In genomic region chr7:84088971-84089370, GRCm38 (mm10) we compare ENCODE assay signal across 8 mouse cellular contexts. TPM values are rescaled to one million over a fixed set of nuclear protein-coding genes. Genes with fewer than 3 reads are reported as not detected.
DNase-seq lines count a peak whose midpoint lies in the region; TF ChIP-seq lines count a peak whose summit lies in the region.
"Had no signal": no experiment of that assay in that cellular context is flagged by ENCODE, and none has a peak within 500 bp of the region (broad histone marks: within the 10 kb centered on the region; RNA-seq: fewer than 3 reads in every experiment).

No protein-coding gene starts in this region.

- no peaks in the 10 kb centered on the region for H3K9me3 ChIP-seq in CH12.LX (replicated peaks; ENCODE audit: low read length)
- H3K9me3 ChIP-seq: liver, embryonic 15.5 days had no signal

- TF ChIP-seq POLR2A in CH12.LX (IDR thresholded peaks at IDR 0.05; ENCODE audit: low read depth, low read length), result no peak
- no peak for TF ChIP-seq POLR2A in brain, embryonic 14.5 days (IDR thresholded peaks at IDR 0.05; ENCODE audit: borderline replicate concordance, extremely low read depth, insufficient read depth, insufficient read length, poor library complexity, severe bottlenecking)
- no peak for TF ChIP-seq POLR2A in spleen, adult 2 months (IDR thresholded peaks at IDR 0.05; ENCODE audit: low read depth, low read length)

- peaks cover 23% of the 10 kb centered on the region for H3K27me3 ChIP-seq in CH12.LX (replicated peaks)
- peaks cover 7% of the 10 kb centered on the region for H3K27me3 ChIP-seq in spleen, adult 2 months (ENCODE audit: control insufficient read depth, insufficient read depth, low read length)

- 3% methylated on average over 4 of the region's 4 CpGs for WGBS in spleen, adult 2 months

- TF ChIP-seq CTCF in CH12.LX (conservative IDR thresholded peaks at IDR 0.05 in 1 of 2, IDR thresholded peaks at IDR 0.05 in 1 of 2; ENCODE audit: low read depth in 2 of 2, low read length in 2 of 2), result peak; percentile 72 to 94
- TF ChIP-seq CTCF in brain, embryonic 14.5 days (IDR thresholded peaks at IDR 0.05; ENCODE audit: borderline replicate concordance, extremely low read depth, insufficient read depth, insufficient read length), result peak; percentile 71
- peak; percentile 79; the same call in 1 of the 2 replicates for TF ChIP-seq CTCF in spleen, adult 2 months (IDR thresholded peaks at IDR 0.05; ENCODE audit: extremely low read depth, insufficient read depth, insufficient read length, insufficient replicate concordance)

- in situ Hi-C loops in CH12.LX (cut with MboI; ENCODE audit: low pct_ligation_motif_present, low pct_unique_long_range_greater_than_20kb, low sequenced_read_pairs), result loop anchor here (5.0 to 10.0 kb wide), 2 partner anchors 174 to 188 kb away; no protein-coding TSS in a partner anchor

- H3K4me3 ChIP-seq in CH12.LX (replicated peaks in 1 of 3; ENCODE audit: low read depth in 2 of 3, low read length in 2 of 3, poor library complexity in 1 of 3), result no peak overlapping the region
- no peak overlapping the region for H3K4me3 ChIP-seq in spleen, adult 2 months (ENCODE audit: extremely low read depth, insufficient read depth, insufficient read length)
- H3K4me3 ChIP-seq: liver, embryonic 15.5 days had no signal

- H3K27ac ChIP-seq in CH12.LX (ENCODE audit: insufficient read depth, low read depth), result no peak overlapping the region
- H3K27ac ChIP-seq in spleen, adult 2 months (ENCODE audit: insufficient read depth, low read length), result no peak overlapping the region
- H3K27ac ChIP-seq: liver, embryonic 15.5 days had no signal

- peaks cover 2 to 17% of the 10 kb centered on the region in 2 experiments; a peak in 3 of 4 replicates for H3K4me1 ChIP-seq in CH12.LX (ENCODE audit: control insufficient read depth in 1 of 2, insufficient read depth in 2 of 2)
- H3K4me1 ChIP-seq in spleen, adult 2 months (ENCODE audit: control insufficient read depth, insufficient read depth, insufficient read length), result no peaks in the 10 kb centered on the region

- TF ChIP-seq RAD21 in CH12.LX (IDR thresholded peaks at IDR 0.05; ENCODE audit: low read depth, low read length), result peak; percentile 94

- no peak overlapping the region for H3K4me2 ChIP-seq in CH12.LX (ENCODE audit: insufficient read depth, low read depth, poor library complexity, severe bottlenecking)
- H3K4me2 ChIP-seq: liver, embryonic 15.5 days had no signal

- H3K9ac ChIP-seq in CH12.LX (ENCODE audit: insufficient read depth, low read depth), result no peak overlapping the region
- H3K9ac ChIP-seq: liver, embryonic 15.5 days had no signal

- dilution Hi-C loops in CH12.LX (cut with MboI; ENCODE audit: extremely low pct_ligation_motif_present, extremely low pct_unique_long_range_greater_than_20kb, low sequenced_read_pairs), result no loop called here

- no peaks in the 10 kb centered on the region for H3K36me3 ChIP-seq in CH12.LX (replicated peaks in 1 of 2; ENCODE audit: control insufficient read depth in 1 of 2, insufficient read depth in 1 of 2, low read length in 1 of 2)
- H3K36me3 ChIP-seq in spleen, adult 2 months (ENCODE audit: control insufficient read depth, insufficient read depth, low read length), result no peaks in the 10 kb centered on the region
- H3K36me3 ChIP-seq: liver, embryonic 15.5 days had no signal

- no peaks in the 10 kb centered on the region for H3K79me2 ChIP-seq in CH12.LX (replicated peaks; ENCODE audit: control insufficient read depth, extremely low read depth, insufficient read depth, poor library complexity, severe bottlenecking)

- peak; percentile 74 to 79 for DNase-seq in B cell, adult 2 months
- peak; percentile 86 for DNase-seq in CH12.LX (ENCODE audit: extremely low read depth)
- peak; percentile 70 for DNase-seq in brain, embryonic 14.5 days (ENCODE audit: low read depth)
- DNase-seq in frontal cortex, postnatal 36 days (ENCODE audit: low spot score in 2 of 2), result peak; percentile 62 to 71
- peak; percentile 77 for DNase-seq in layer of hippocampus, adult 11-12 months (ENCODE audit: low spot score)
- DNase-seq in lung, postnatal 14 days, result peak; percentile 90
- peak; percentile 37 to 61 for DNase-seq in spleen, adult 2 months (ENCODE audit: low read depth in 1 of 2, low spot score in 2 of 2)

- no peak for TF ChIP-seq EP300 in CH12.LX (IDR thresholded peaks at IDR 0.05; ENCODE audit: low read length)

TF ChIP-seq in CH12.LX, 34 proteins besides CTCF, POLR2A, EP300 and RAD21:
- TF ChIP-seq MXI1 (IDR thresholded peaks at IDR 0.05; ENCODE audit: low read depth, low read length), result no peak
- no peak for TF ChIP-seq KAT2A (IDR thresholded peaks at IDR 0.05; ENCODE audit: insufficient replicate concordance, low read length)
- no peak for TF ChIP-seq ZKSCAN1 (IDR thresholded peaks at IDR 0.05; ENCODE audit: borderline replicate concordance, low read depth, low read length)
- TF ChIP-seq ZMIZ1 (IDR thresholded peaks at IDR 0.05; ENCODE audit: low read depth, low read length), result no peak
- TF ChIP-seq TCF12 (IDR thresholded peaks at IDR 0.05; ENCODE audit: low read depth, low read length), result no peak
- no peak for TF ChIP-seq E2F4 (IDR thresholded peaks at IDR 0.05; ENCODE audit: insufficient replicate concordance, low read depth, low read length)
- no peak for TF ChIP-seq ELF1 (IDR thresholded peaks at IDR 0.05; ENCODE audit: low read depth, low read length)
- TF ChIP-seq SIN3A (IDR thresholded peaks at IDR 0.05; ENCODE audit: low read length), result no peak
- TF ChIP-seq HCFC1 (IDR thresholded peaks at IDR 0.05; ENCODE audit: low read depth, low read length), result no peak
- no peak for TF ChIP-seq JUND (conservative IDR thresholded peaks at IDR 0.05; ENCODE audit: low read depth, low read length)
- no peak for TF ChIP-seq MEF2A (IDR thresholded peaks at IDR 0.05; ENCODE audit: borderline replicate concordance, low read depth, low read length)
- no peak for TF ChIP-seq PAX5 (IDR thresholded peaks at IDR 0.05; ENCODE audit: low read length)
- no peak for TF ChIP-seq ETS1 (conservative IDR thresholded peaks at IDR 0.05; ENCODE audit: low read depth, low read length)
- peak; percentile 98 for TF ChIP-seq SMC3 (IDR thresholded peaks at IDR 0.05; ENCODE audit: low read depth, low read length)
- no peak for TF ChIP-seq RCOR1 (conservative IDR thresholded peaks at IDR 0.05; ENCODE audit: low read depth, low read length)
- no peak for TF ChIP-seq UBTF (IDR thresholded peaks at IDR 0.05; ENCODE audit: low read depth, low read length)
- no peak for TF ChIP-seq BHLHE40 (IDR thresholded peaks at IDR 0.05; ENCODE audit: low read depth, low read length)
- peak; percentile 42; the same call in 1 of the 2 replicates for TF ChIP-seq IRF4 (IDR thresholded peaks at IDR 0.05; ENCODE audit: low read depth, low read length)
- peak; percentile 93 for TF ChIP-seq ZC3H11A (IDR thresholded peaks at IDR 0.05; ENCODE audit: low read depth, low read length)
- no peak for TF ChIP-seq MAZ (IDR thresholded peaks at IDR 0.05; ENCODE audit: low read depth, low read length)
- no peak for TF ChIP-seq TBP (conservative IDR thresholded peaks at IDR 0.05; ENCODE audit: low read depth, low read length)
- TF ChIP-seq NRF1 (IDR thresholded peaks at IDR 0.05; ENCODE audit: low read depth, low read length), result no peak
- no peak for TF ChIP-seq POLR2AphosphoS2 (IDR thresholded peaks at IDR 0.05; ENCODE audit: low read depth, low read length)
- TF ChIP-seq CHD1 (IDR thresholded peaks at IDR 0.05; ENCODE audit: low read depth, low read length), result no peak
- TF ChIP-seq MYC (IDR thresholded peaks at IDR 0.05; ENCODE audit: low read depth, low read length), result no peak
- TF ChIP-seq CHD2 (IDR thresholded peaks at IDR 0.05; ENCODE audit: low read length), result no peak
- no peak for TF ChIP-seq GABPA (IDR thresholded peaks at IDR 0.05; ENCODE audit: insufficient replicate concordance, low read depth, low read length)
- no peak for TF ChIP-seq MAX (IDR thresholded peaks at IDR 0.05; ENCODE audit: low read length)
- 0 out of 2 replicates have a peak, but pooled peaks have one; percentile 6 for TF ChIP-seq MAFK (IDR thresholded peaks at IDR 0.05; ENCODE audit: insufficient replicate concordance, low read length)
- no peak for TF ChIP-seq USF1 (IDR thresholded peaks at IDR 0.05; ENCODE audit: low read depth, low read length)
- TF ChIP-seq JUN (IDR thresholded peaks at IDR 0.05; ENCODE audit: insufficient read depth, low read depth, low read length), result no peak
- peak; percentile 45; the same call in 1 of the 2 replicates for TF ChIP-seq NELFE (IDR thresholded peaks at IDR 0.05; ENCODE audit: low read depth, low read length)
- no peak for TF ChIP-seq ZNF384 (IDR thresholded peaks at IDR 0.05; ENCODE audit: low read depth, low read length)

RNA-seq across cellular contexts. Expression of gene Cemip, which starts 2.7 kb away (rescaled TPM):
- total RNA-seq in CH12.LX (2012; rRNA removed) (under 0.01 and 0.04 TPM in 2 replicates), CH12.LX (2014; rRNA removed) (not detected in 2 replicates)
- not detected in 2 replicates for polyA plus RNA-seq in CH12.LX (2012; ENCODE audit: insufficient read length, low read depth)
- 1.0 and 2.2 TPM in 2 replicates for polyA plus RNA-seq in brain, embryonic 14.5 days (2012; rRNA removed)
- 2.4 TPM in 2 replicates for polyA plus RNA-seq in spleen, adult 2 months (2012; rRNA removed)
